Mouse (Mus musculus) forebrain, embryonic 10.5 days (tissue): ENCODE data around the gene Ablim1. TPM values are rescaled to one million over a fixed set of nuclear protein-coding genes. Genes with fewer than 3 reads are reported as not detected.

ENCODE experiments used
- DNase-seq: peaks from one replicate; pipeline ENCODE4 v3.0.0-alpha.2; 2017; ENCODE audit warnings: low spot score; ENCODE audit errors: extremely low spot score
- H3K27ac ChIP-seq: fragments of 300-500 bp; sonication (generic); 2 replicates; pipeline ENCODE4 v1.5.1; 2016; ENCODE audit warnings: mild to moderate bottlenecking
- H3K27me3 ChIP-seq: fragments of 300-500 bp; sonication (generic); 2 replicates; pipeline ENCODE4 v1.6.1; 2016; ENCODE audit warnings: mild to moderate bottlenecking; ENCODE audit not compliant: poor library complexity, severe bottlenecking
- H3K36me3 ChIP-seq: fragments of 300-500 bp; sonication (generic); replicated peaks from 2 replicates; pipeline ENCODE4 v1.6.1; 2016; ENCODE audit warnings: mild to moderate bottlenecking, moderate library complexity
- H3K4me1 ChIP-seq: fragments of 300-500 bp; sonication (generic); 2 replicates; pipeline ENCODE4 v1.6.1; 2016
- H3K4me3 ChIP-seq: fragments of 300-500 bp; sonication (generic); 2 replicates; pipeline ENCODE4 v1.5.1; 2016; ENCODE audit warnings: mild to moderate bottlenecking, moderate library complexity
- H3K9me3 ChIP-seq: fragments of 300-500 bp; sonication (generic); 2 replicates; pipeline ENCODE4 v1.6.1; 2016; ENCODE audit warnings: mild to moderate bottlenecking, moderate library complexity
- WGBS: fragments of 180-500 bp; shearing (Covaris S2); methylation state at CpG from one replicate; pipeline ENCODE4 v1.1.7; 2016; 5-methylcytosine and 5-hydroxymethylcytosine counted together
- polyA plus RNA-seq: library from polyadenylated mRNA; unstranded; fragments of >200 nt; fragmentation: Nextera tagmentation; extraction: Ambion mirVana; gene quantifications from 2 replicates; pipeline ENCODE4 v1.2.1, GENCODE M21; 2016

The Ablim1 gene
- polyA plus RNA-seq, 1 experiment from 2014 or later: 21.0 TPM

DNA sequence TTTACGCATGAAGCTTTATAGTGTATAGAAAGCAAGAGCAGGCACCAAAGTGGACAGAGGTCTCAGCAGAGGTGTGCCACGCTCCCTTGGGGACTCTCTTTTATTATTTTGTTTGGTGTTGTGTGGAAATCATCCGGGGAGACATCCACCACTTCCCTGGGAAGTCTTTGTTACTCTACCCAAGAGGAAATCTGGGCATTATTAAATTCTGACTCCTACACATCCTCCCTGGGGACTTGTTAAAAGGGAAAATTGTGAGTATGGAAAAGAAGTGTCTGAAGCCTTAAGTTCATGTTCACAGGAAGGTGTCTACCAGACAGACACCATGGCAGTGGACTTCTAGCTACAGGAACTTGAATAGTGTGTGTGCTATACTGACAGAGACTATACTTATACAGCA lies 31.4 kb downstream of the Ablim1 start:
- no peak for DNase-seq
- Histone ChIP-seq H3K27me3 (no peaks in the 10 kb centered on the region), H3K4me3 (no peak overlapping the region), H3K36me3 (no peaks in the 10 kb centered on the region), H3K4me1 (0 out of 2 replicates have a peak, but pooled peaks cover under 1% of the 10 kb centered on the region), H3K9me3 (peaks cover 7% of the 10 kb centered on the region), H3K27ac (no peak overlapping the region)
- 82% methylated on average over 3 of the region's 3 CpGs for WGBS

DNA sequence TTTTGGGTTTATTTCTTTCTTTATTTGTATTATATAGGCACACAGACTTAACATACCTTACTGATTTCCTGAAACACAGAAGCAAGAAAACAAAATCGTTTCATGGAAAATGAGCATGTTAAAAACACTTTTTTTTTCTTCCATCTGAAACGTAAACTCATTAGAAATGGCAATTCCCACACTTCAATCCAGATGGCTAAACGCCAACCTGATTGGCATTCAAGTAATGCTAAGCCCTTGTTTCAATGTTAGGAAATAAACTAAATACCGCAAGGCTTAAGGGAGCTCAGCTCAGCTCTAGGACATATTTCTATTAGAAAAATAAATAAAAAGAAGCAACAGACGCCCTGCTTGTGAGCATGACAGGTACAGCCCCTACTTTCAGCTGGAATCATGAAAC lies 32.1 kb downstream of the Ablim1 start:
- Histone ChIP-seq H3K4me3 (no peak overlapping the region), H3K4me1 (peaks cover 7% of the 10 kb centered on the region; the same call in 1 of the 2 replicates), H3K9me3 (peaks cover 7% of the 10 kb centered on the region), H3K27me3 (no peaks in the 10 kb centered on the region), H3K36me3 (no peaks in the 10 kb centered on the region), H3K27ac (no peak overlapping the region)
- no peak for DNase-seq
- 76% methylated on average over 5 of the region's 5 CpGs for WGBS

GRCm38 (mm10) chr19:57279666-57280065 lies 35.1 kb downstream of the Ablim1 start:
- Histone ChIP-seq H3K4me1 (peaks cover 28% of the 10 kb centered on the region), H3K27me3 (peaks cover 2% of the 10 kb centered on the region; the same call in 1 of the 2 replicates), H3K27ac (no peak overlapping the region), H3K36me3 (no peaks in the 10 kb centered on the region), H3K4me3 (no peak overlapping the region), H3K9me3 (no peaks in the 10 kb centered on the region)
- no peak for DNase-seq
- 89% methylated on average over 4 of the region's 4 CpGs for WGBS

GRCm38 (mm10) chr19:57278263-57278662 lies 36.5 kb downstream of the Ablim1 start:
- Histone ChIP-seq H3K36me3 (no peaks in the 10 kb centered on the region), H3K9me3 (no peaks in the 10 kb centered on the region), H3K4me3 (no peak overlapping the region), H3K4me1 (peaks cover 42% of the 10 kb centered on the region), H3K27me3 (peaks cover 16% of the 10 kb centered on the region), H3K27ac (0 out of 2 replicates have a peak overlapping the region, but pooled peaks have one; percentile 26)
- no peak for DNase-seq
- 79% methylated on average over 8 of the region's 8 CpGs for WGBS

DNA sequence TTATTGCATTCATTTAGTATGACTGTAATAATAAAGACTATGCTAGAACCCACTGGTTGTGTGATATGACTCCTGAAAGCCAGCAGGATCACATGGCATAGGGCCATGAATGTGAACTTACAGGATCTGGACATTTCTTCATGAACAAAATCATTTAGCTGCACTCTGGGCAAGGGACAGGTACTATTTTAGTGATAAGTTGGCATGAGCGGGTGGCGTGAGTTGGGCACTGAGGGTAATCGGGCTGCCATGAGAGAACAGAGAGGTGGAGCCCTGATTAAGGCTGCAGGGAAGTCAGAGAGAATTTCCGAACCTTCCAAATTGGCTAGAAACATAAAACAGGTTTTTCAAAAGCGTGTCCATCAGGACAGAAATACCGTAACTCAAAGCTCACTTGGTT lies 37.7 kb downstream of the Ablim1 start:
- DNase-seq: no peak
- Histone ChIP-seq H3K9me3 (no peaks in the 10 kb centered on the region), H3K4me3 (no peak overlapping the region), H3K36me3 (no peaks in the 10 kb centered on the region), H3K27ac (no peak overlapping the region), H3K4me1 (peaks cover 50% of the 10 kb centered on the region), H3K27me3 (peaks cover 25% of the 10 kb centered on the region)
- 82% methylated on average over 6 of the region's 6 CpGs for WGBS

GRCm38 (mm10) chr19:57275166-57275953 lies 39.4 kb downstream of the Ablim1 start:
- peaks cover 25% of the 10 kb centered on the region for H3K27me3 ChIP-seq
- peak overlapping the region; percentile 20; the same call in 1 of the 2 replicates for H3K4me3 ChIP-seq
- no peaks in the 10 kb centered on the region for H3K36me3 ChIP-seq
- DNase-seq: no peak
- no peaks in the 10 kb centered on the region for H3K9me3 ChIP-seq
- no peak overlapping the region for H3K27ac ChIP-seq
- 60% methylated on average over 15 of the region's 15 CpGs for WGBS
- H3K4me1 ChIP-seq: peaks cover 50% of the 10 kb centered on the region

GRCm38 (mm10) chr19:57274717-57275116 lies 40.0 kb downstream of the Ablim1 start:
- H3K4me1 ChIP-seq: peaks cover 57% of the 10 kb centered on the region
- H3K36me3 ChIP-seq: no peaks in the 10 kb centered on the region
- H3K27ac ChIP-seq: no peak overlapping the region
- DNase-seq: no peak
- no peaks in the 10 kb centered on the region for H3K9me3 ChIP-seq
- WGBS: 23% methylated on average over 6 of the region's 6 CpGs
- peaks cover 25% of the 10 kb centered on the region for H3K27me3 ChIP-seq
- H3K4me3 ChIP-seq: peak overlapping the region; percentile 20; the same call in 1 of the 2 replicates

- Histone ChIP-seq H3K9me3 (no peaks in the 10 kb centered on the region), H3K36me3 (no peaks in the 10 kb centered on the region), H3K4me1 (peaks cover 61% of the 10 kb centered on the region), H3K27ac (no peak overlapping the region), H3K4me3 (peak overlapping the region; percentile 20; the same call in 1 of the 2 replicates), H3K27me3 (peaks cover 25% of the 10 kb centered on the region)
- no peak for DNase-seq
- 48% methylated on average over 12 of the region's 12 CpGs for WGBS
These were observed 40.4 kb downstream of the Ablim1 start for GRCm38 (mm10) chr19:57274286-57274685.

DNA sequence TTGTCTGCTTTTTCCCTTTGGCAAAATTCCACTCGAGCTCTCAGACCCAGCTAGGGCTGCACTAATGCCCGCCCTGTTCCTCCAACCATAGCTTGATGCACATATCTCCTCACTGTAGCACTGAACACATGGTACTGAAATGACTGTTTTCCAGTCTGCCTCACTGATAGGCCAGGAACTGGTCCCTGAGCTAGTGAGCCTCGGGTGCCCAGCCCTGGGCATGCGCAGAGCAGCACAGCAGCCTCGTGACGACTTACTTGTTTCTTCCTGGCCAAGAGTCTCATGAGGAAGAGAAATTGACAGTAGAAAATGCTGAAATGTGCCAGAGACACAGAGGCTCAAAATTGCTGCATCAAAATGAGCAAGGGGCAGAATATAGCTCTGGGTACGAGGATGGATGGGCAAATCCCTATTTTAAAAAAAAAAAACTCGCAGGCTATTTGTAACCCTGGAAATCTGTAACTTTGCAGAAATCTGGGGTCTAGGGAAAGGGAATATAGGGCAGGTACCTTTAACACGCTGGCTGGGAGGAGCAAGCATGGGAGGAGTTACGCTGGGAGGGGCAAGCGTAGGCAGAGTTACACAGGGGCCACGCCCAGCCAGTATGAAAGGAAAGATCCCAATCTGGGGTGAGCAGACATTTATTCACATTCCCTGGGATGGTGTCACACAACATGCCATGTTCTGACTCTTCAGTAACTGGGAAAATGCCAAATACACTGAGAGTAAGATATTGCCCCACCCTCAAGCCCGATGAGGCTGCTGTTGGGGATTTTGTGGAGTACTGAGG lies 41.7 kb downstream of the Ablim1 start:
- WGBS: 58% methylated on average over 13 of the region's 13 CpGs

GRCm38 (mm10) chr19:57271757-57272156 lies 43.0 kb downstream of the Ablim1 start:
- Histone ChIP-seq H3K27me3 (peaks cover 35% of the 10 kb centered on the region), H3K36me3 (no peaks in the 10 kb centered on the region), H3K9me3 (no peaks in the 10 kb centered on the region), H3K27ac (no peak overlapping the region), H3K4me1 (peaks cover 48% of the 10 kb centered on the region), H3K4me3 (no peak overlapping the region)
- 87% methylated on average over 16 of the region's 16 CpGs for WGBS
- DNase-seq: no peak

More for the DNA sequence above, 41.7 kb downstream of the Ablim1 start:
- no peak overlapping the region for H3K27ac ChIP-seq
- no peak for DNase-seq
- peaks cover 61% of the 10 kb centered on the region for H3K4me1 ChIP-seq
- H3K9me3 ChIP-seq: no peaks in the 10 kb centered on the region
- no peaks in the 10 kb centered on the region for H3K36me3 ChIP-seq
- H3K4me3 ChIP-seq: no peak overlapping the region
- H3K27me3 ChIP-seq: peaks cover 25% of the 10 kb centered on the region

DNA sequence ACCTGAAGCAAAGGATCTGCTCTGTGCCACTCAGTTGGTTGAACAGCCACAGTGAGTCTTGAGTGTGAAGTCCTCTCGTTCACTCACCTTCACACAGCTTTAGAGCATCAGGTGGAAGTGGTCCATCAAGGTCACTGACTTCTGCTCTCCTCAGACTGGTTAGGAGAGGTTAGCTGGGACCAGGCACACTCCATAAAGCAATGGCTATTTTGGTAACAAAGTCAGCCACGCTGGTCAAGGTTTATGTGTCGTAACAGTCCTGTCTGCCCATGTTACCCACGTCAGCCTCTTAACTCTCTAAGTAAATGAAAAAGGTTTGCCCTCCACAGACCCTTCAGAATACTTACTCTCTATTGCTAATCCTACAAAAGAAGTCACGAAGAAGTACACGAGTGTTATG lies 44.0 kb downstream of the Ablim1 start:
- Histone ChIP-seq H3K4me3 (no peak overlapping the region), H3K27me3 (peaks cover 35% of the 10 kb centered on the region), H3K9me3 (no peaks in the 10 kb centered on the region), H3K4me1 (peaks cover 46% of the 10 kb centered on the region), H3K27ac (no peak overlapping the region), H3K36me3 (no peaks in the 10 kb centered on the region)
- 88% methylated on average over 6 of the region's 6 CpGs for WGBS
- no peak for DNase-seq

DNA sequence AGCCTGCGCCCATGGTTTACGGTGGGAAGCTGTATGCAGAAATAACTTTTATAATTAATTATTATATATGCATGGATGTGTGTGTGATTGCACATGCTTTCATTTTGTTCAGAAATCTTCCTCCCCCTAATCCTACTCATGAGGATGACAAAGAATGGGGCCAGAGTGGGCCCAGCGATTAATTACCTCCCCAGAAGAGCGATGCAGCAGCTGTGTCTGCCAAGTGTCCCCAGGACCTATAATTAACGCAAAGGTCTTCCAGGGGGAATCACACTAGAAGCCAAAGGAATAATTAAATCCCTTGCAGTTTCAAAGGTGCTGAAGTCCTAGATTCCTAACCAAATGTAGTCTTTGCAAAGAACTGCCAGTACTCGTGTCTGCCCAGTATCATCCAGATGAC lies 44.9 kb downstream of the Ablim1 start:
- no peak for DNase-seq
- no peaks in the 10 kb centered on the region for H3K36me3 ChIP-seq
- no peaks in the 10 kb centered on the region for H3K9me3 ChIP-seq
- no peak overlapping the region for H3K4me3 ChIP-seq
- WGBS: 72% methylated on average over 6 of the region's 6 CpGs
- H3K4me1 ChIP-seq: peaks cover 38% of the 10 kb centered on the region
- H3K27ac ChIP-seq: no peak overlapping the region
- peaks cover 36% of the 10 kb centered on the region for H3K27me3 ChIP-seq

DNA sequence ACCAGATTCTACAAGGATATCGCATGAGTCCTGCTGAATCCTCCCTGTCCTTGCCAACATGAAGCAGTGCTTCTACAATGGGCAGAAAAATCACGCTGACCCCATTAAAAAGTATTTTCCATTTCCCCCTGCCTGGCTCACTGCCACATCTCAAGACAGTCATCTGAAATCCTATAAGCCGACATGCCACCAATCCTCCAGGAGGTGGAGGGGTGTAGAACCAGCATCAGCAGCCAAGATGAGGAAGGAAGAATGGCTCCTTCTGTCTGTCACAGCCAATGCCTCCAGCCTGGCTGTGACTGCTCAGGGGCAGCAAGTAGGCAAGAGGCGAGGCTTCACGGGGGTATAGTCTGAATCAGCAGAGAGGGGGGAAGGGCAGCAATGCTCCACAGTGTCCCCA lies 47.2 kb downstream of the Ablim1 start:
- WGBS: 76% methylated on average over 5 of the region's 5 CpGs
- H3K27ac ChIP-seq: no peak overlapping the region

More for the DNA sequence above, 47.2 kb downstream of the Ablim1 start:
- Histone ChIP-seq H3K4me1 (peaks cover 32% of the 10 kb centered on the region), H3K9me3 (no peaks in the 10 kb centered on the region), H3K4me3 (no peak overlapping the region), H3K36me3 (no peaks in the 10 kb centered on the region), H3K27me3 (peaks cover 29% of the 10 kb centered on the region)
- DNase-seq: no peak
